Mouse (Mus musculus) midbrain, postnatal 0 days (tissue): Measurements from ENCODE around the gene Slc22a20. TPM values are rescaled to one million over a fixed set of nuclear protein-coding genes. Genes with fewer than 3 reads are reported as not detected.

Source experiments
- ATAC-seq: fragments of 200-750 bp; cut with Nextera tagmentation; 2 replicates; pipeline ENCODE4 v1.8.0; 2017; ENCODE audit warnings: moderate number of reproducible peaks, mild to moderate bottlenecking, moderate TSS enrichment, moderate library complexity; ENCODE audit not compliant: low FRiP score
- DNase-seq: peaks from one replicate; pipeline ENCODE4 v3.0.0-alpha.2; 2015; ENCODE audit warnings: low spot score
- H3K27ac ChIP-seq: fragments of 300-500 bp; sonication (generic); 2 replicates; pipeline ENCODE4 v1.5.1; 2014; ENCODE audit warnings: low read depth, mild to moderate bottlenecking, low read length, mixed read lengths
- H3K27me3 ChIP-seq: fragments of 300-500 bp; sonication (generic); 2 replicates; pipeline ENCODE4 v1.6.1; 2014; ENCODE audit warnings: low read length, control low read depth, mixed read lengths; ENCODE audit not compliant: insufficient read depth
- H3K36me3 ChIP-seq: fragments of 300-500 bp; sonication (generic); 2 replicates; pipeline ENCODE4 v1.6.1; 2014; ENCODE audit warnings: low read length, control low read depth, mixed read lengths; ENCODE audit not compliant: insufficient read depth
- H3K4me1 ChIP-seq: fragments of 300-500 bp; sonication (generic); 2 replicates; pipeline ENCODE4 v1.6.1; 2014; ENCODE audit warnings: mild to moderate bottlenecking, control low read depth, antibody characterized with exemption, low read length, mixed read lengths; ENCODE audit not compliant: insufficient read depth
- H3K4me2 ChIP-seq: fragments of 300-500 bp; sonication (generic); 2 replicates; pipeline ENCODE4 v1.6.1; 2014; ENCODE audit warnings: low read depth, mild to moderate bottlenecking, low read length, mixed read lengths; ENCODE audit not compliant: poor library complexity, severe bottlenecking
- H3K4me3 ChIP-seq: fragments of 300-500 bp; sonication (generic); 2 replicates; pipeline ENCODE4 v1.5.1; 2014; ENCODE audit warnings: low read depth, mild to moderate bottlenecking, low read length, moderate library complexity
- H3K9ac ChIP-seq: fragments of 300-500 bp; sonication (generic); replicated peaks from 2 replicates; pipeline ENCODE4 v1.6.1; 2014; ENCODE audit warnings: mild to moderate bottlenecking, low read length, moderate library complexity, mixed read lengths; ENCODE audit not compliant: poor library complexity, severe bottlenecking
- H3K9me3 ChIP-seq: fragments of 300-500 bp; sonication (generic); 2 replicates; pipeline ENCODE4 v1.6.1; 2016; ENCODE audit warnings: low read length, control low read depth
- CTCF ChIP-seq: IDR thresholded peaks from 2 replicates; pipeline ENCODE4 v1.5.1; 2016; ENCODE audit warnings: antibody characterized with exemption, mild to moderate bottlenecking
- WGBS: fragments of 180-500 bp; shearing (Covaris S2); extraction: QIAGEN DNeasy Blood & Tissue Kit; methylation state at CpG from one replicate; pipeline ENCODE4 v1.1.7; 2014; 5-methylcytosine and 5-hydroxymethylcytosine counted together
- polyA plus RNA-seq: library from polyadenylated mRNA; unstranded; fragments of >200 nt; fragmentation: Nextera tagmentation; extraction: Ambion mirVana; gene quantifications from 2 replicates; pipeline ENCODE4 v1.2.1, GENCODE M21; 2015
- total RNA-seq: library from RNA; depleted of rRNA; stranded (reverse); fragments of >200 nt; gene quantifications from 2 replicates; pipeline ENCODE4 v1.2.3, GENCODE M21; 2014; rRNA removed

Gene Slc22a20
- total and polyA plus RNA-seq, 2 experiments from 2014 or later = not detected

GRCm38 (mm10) chr19:5924713-5925093, 61.2 kb downstream of the Slc22a20 start, which contains the start of gene Cdc42ep2:
Gene Cdc42ep2, minus strand, starts transcription at chr19:5924816.
- H3K9me3 ChIP-seq = no peaks in the 10 kb centered on the region
- DNase-seq (peak; percentile 96), ATAC-seq (peak; percentile 90)
- peak within 1 kb of the TSS; percentile 73 for H3K9ac ChIP-seq
- H3K4me2 ChIP-seq = peak within 1 kb of the TSS; percentile 71
- no peaks in the 10 kb centered on the region for H3K36me3 ChIP-seq
- H3K4me3 ChIP-seq = peak within 1 kb of the TSS; percentile 69
- no peak for TF ChIP-seq CTCF
- peak within 1 kb of the TSS; percentile 76 for H3K27ac ChIP-seq
- under 1% methylated on average over 18 of the region's 18 CpGs for WGBS
- no peaks in the 10 kb centered on the region for H3K27me3 ChIP-seq
- no peaks in the 10 kb centered on the region; the same call in 1 of the 2 replicates for H3K4me1 ChIP-seq

DNA sequence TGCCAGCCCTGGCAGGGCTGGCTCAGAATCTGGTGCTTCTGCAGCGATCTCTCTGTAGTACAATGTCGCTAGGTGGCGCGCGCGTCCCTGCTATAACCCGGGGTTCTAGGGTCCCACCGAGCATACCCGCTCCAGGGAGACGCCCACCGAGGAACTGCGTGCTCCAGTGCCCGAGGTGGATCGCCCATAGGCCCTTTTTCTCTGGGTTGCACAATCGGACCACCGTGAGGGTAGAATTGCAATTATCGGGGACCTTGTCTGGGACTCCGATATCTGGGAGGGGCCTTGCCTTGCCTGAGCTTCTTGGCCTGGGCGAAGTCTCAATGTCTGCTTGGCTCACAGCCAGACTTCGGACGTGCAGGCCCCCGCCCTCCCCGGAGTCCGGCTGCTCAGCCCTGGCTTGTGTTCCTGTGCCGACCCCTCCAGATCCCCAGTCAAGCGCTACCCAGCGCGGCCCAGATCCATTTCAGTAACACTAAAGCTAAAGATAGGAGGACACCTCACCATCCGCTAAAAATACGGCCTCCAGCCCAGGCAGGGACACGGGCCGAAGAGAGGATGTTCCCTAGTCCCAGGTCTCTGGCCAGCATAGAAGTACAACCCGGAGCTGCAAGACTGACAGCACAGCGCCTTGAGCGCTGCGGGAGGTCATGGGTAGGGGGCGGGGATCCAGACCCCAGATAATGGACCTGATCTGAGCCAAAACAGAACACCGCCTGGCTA, 61.8 kb downstream of the Slc22a20 start:
- Histone ChIP-seq H3K4me2 (peak overlapping the region; percentile 71), H3K9me3 (no peaks in the 10 kb centered on the region), H3K4me1 (no peaks in the 10 kb centered on the region; the same call in 1 of the 2 replicates), H3K9ac (peak overlapping the region; percentile 73), H3K36me3 (no peaks in the 10 kb centered on the region), H3K27me3 (no peaks in the 10 kb centered on the region), H3K4me3 (peak overlapping the region; percentile 69), H3K27ac (peak overlapping the region; percentile 76)
- TF ChIP-seq CTCF = peak; percentile 86
- WGBS = under 1% methylated on average over 38 of the region's 38 CpGs
- DNase-seq (peak; percentile 95), ATAC-seq (peak; percentile 80)

GRCm38 (mm10) chr19:5922963-5923362, 63.0 kb downstream of the Slc22a20 start:
- no peak overlapping the region for H3K4me3 ChIP-seq
- 92% methylated on average over 3 of the region's 3 CpGs for WGBS
- ATAC-seq (no peak), DNase-seq (no peak)
- no peaks in the 10 kb centered on the region for H3K27me3 ChIP-seq
- H3K36me3 ChIP-seq = peaks cover 9% of the 10 kb centered on the region
- H3K4me2 ChIP-seq = no peak overlapping the region
- H3K9me3 ChIP-seq = no peaks in the 10 kb centered on the region
- no peak for TF ChIP-seq CTCF
- no peak overlapping the region for H3K27ac ChIP-seq
- no peaks in the 10 kb centered on the region; the same call in 1 of the 2 replicates for H3K4me1 ChIP-seq
- no peak overlapping the region for H3K9ac ChIP-seq

DNA sequence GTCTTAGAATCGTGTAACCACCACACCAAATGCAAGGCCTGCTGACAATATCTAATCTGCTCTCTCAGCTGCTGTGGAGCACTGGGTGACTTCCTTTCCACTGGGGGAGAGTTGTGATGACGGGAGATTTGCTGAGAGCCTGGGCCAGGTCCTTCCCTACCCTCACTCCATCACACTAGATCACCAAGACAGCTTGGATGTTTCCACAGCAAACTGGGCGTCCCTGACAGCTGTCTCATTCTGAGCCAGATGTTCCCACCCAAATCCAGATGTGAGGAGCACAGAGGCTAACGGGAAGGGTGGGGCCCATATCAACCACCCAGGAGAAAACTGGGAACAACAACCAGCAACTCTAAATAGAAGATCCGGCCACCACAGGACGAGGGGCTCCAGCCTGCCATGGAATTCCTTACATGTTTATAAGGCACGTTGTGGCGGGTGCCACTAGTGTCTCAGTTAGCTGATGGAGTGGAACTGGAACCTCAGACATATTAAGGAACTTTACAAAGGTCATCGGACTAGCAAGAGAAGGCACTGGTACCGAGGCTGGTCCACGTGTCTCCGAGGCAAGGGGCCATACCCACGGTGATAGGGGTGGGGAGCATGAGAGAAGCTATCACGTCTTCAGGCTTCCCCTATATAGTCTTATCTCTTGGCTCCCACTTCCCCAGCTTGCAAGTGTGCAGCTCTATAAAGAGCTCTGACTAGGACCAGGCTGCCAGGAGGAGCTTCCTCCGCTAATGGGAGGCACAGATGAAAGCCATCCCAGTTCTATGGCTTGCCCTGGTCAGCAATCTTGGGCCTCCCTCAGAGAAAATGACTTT, 63.6 kb downstream of the Slc22a20 start:
- Histone ChIP-seq H3K4me2 (peak overlapping the region; percentile 20), H3K36me3 (peaks cover 15% of the 10 kb centered on the region), H3K9me3 (no peaks in the 10 kb centered on the region), H3K4me3 (no peak overlapping the region), H3K9ac (0 out of 2 replicates have a peak overlapping the region, but pooled peaks have one; percentile 24), H3K4me1 (no peaks in the 10 kb centered on the region; the same call in 1 of the 2 replicates), H3K27ac (no peak overlapping the region), H3K27me3 (no peaks in the 10 kb centered on the region)
- ATAC-seq (no peak), DNase-seq (no peak)
- TF ChIP-seq CTCF = no peak
- 77% methylated on average over 15 of the region's 15 CpGs for WGBS

DNA sequence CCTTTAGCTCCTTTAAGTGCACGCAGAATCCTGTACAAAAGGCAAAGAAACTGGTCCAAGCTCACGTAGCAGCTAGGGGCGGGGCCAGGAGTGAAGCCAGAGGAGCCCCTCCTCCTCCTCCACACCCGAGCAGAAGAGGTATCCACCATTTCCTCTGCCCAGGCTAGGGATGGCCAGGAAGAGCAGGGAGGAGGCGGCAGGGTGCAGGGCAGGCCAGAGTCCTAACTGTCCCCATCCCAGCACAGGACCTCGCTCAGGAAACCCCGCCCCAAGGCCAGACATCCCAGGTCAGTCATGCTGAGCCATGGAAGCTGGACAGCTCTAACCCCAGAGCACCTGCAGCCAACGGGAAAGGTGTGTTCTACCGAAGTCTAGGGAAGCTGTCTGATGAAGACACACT, 64.2 kb downstream of the Slc22a20 start:
- no peaks in the 10 kb centered on the region for H3K9me3 ChIP-seq
- H3K4me3 ChIP-seq = no peak overlapping the region
- 0 out of 2 replicates have a peak overlapping the region, but pooled peaks have one; percentile 24 for H3K9ac ChIP-seq
- H3K27ac ChIP-seq = no peak overlapping the region
- TF ChIP-seq CTCF = no peak
- no peak for ATAC-seq
- DNase-seq = no peak
- no peaks in the 10 kb centered on the region; the same call in 1 of the 2 replicates for H3K4me1 ChIP-seq
- 21% methylated on average over 9 of the region's 9 CpGs for WGBS
- H3K36me3 ChIP-seq = peaks cover 21% of the 10 kb centered on the region
- peak overlapping the region; percentile 20 for H3K4me2 ChIP-seq
- no peaks in the 10 kb centered on the region for H3K27me3 ChIP-seq

Other genes with a start within 250 kb of the Slc22a20 start
- gene Ltbp3, start 245.2 kb downstream of the Slc22a20 start, total RNA-seq = 28.8 and 29.3 TPM in 2 replicates
- gene Ltbp3, start 245.2 kb downstream of the Slc22a20 start, polyA plus RNA-seq = 9.1 and 12.8 TPM in 2 replicates
- 95.2 and 108 TPM in 2 replicates for gene Scyl1, start 214.7 kb downstream of the Slc22a20 start, total RNA-seq
- gene Scyl1, start 214.7 kb downstream of the Slc22a20 start, polyA plus RNA-seq = 84.2 and 85.8 TPM in 2 replicates
- gene Frmd8, start 110.9 kb downstream of the Slc22a20 start, total RNA-seq = 11.2 and 19.1 TPM in 2 replicates
- gene Frmd8, start 110.9 kb downstream of the Slc22a20 start, polyA plus RNA-seq = 11.2 and 11.7 TPM in 2 replicates
- 3.7 and 4.8 TPM in 2 replicates for gene Slc25a45, start 108.3 kb downstream of the Slc22a20 start, total RNA-seq
- 2.1 and 2.7 TPM in 2 replicates for gene Slc25a45, start 108.3 kb downstream of the Slc22a20 start, polyA plus RNA-seq
- gene Tigd3, start 92.0 kb downstream of the Slc22a20 start, total RNA-seq = 9.0 and 11.4 TPM in 2 replicates
- 10.6 and 10.9 TPM in 2 replicates for gene Tigd3, start 92.0 kb downstream of the Slc22a20 start, polyA plus RNA-seq
- 52.9 and 84.7 TPM in 2 replicates for gene Dpf2, start 73.1 kb downstream of the Slc22a20 start, total RNA-seq
- gene Dpf2, start 73.1 kb downstream of the Slc22a20 start, polyA plus RNA-seq = 57.7 and 61.0 TPM in 2 replicates
- 20.6 and 28.4 TPM in 2 replicates for gene Cdc42ep2, start 61.3 kb downstream of the Slc22a20 start, total RNA-seq
- 19.2 and 20.9 TPM in 2 replicates for gene Cdc42ep2, start 61.3 kb downstream of the Slc22a20 start, polyA plus RNA-seq
- gene Pola2, start 21.9 kb downstream of the Slc22a20 start, total RNA-seq = 17.8 and 21.6 TPM in 2 replicates
- 16.7 and 16.9 TPM in 2 replicates for gene Pola2, start 21.9 kb downstream of the Slc22a20 start, polyA plus RNA-seq
- 7.9 and 13.2 TPM in 2 replicates for gene Capn1, start 29.8 kb upstream of the Slc22a20 start, total RNA-seq
- gene Capn1, start 29.8 kb upstream of the Slc22a20 start, polyA plus RNA-seq = 3.3 and 3.9 TPM in 2 replicates
- gene Syvn1, start 60.4 kb upstream of the Slc22a20 start, total RNA-seq = 27.8 and 36.3 TPM in 2 replicates
- gene Syvn1, start 60.4 kb upstream of the Slc22a20 start, polyA plus RNA-seq = 34.6 and 34.8 TPM in 2 replicates
- gene Mrpl49, start 71.6 kb upstream of the Slc22a20 start, total RNA-seq = 34.7 and 37.3 TPM in 2 replicates
- gene Mrpl49, start 71.6 kb upstream of the Slc22a20 start, polyA plus RNA-seq = 50.0 and 55.8 TPM in 2 replicates
- gene Fau, start 71.7 kb upstream of the Slc22a20 start, total RNA-seq = 494 and 628 TPM in 2 replicates
- gene Fau, start 71.7 kb upstream of the Slc22a20 start, polyA plus RNA-seq = 587 and 625 TPM in 2 replicates
- 53.3 and 59.1 TPM in 2 replicates for gene Znhit2, start 75.0 kb upstream of the Slc22a20 start, total RNA-seq
- gene Znhit2, start 75.0 kb upstream of the Slc22a20 start, polyA plus RNA-seq = 40.4 and 41.0 TPM in 2 replicates
- gene Tm7sf2, start 82.2 kb upstream of the Slc22a20 start, total RNA-seq = 79.5 and 98.1 TPM in 2 replicates
- gene Tm7sf2, start 82.2 kb upstream of the Slc22a20 start, polyA plus RNA-seq = 50.2 and 51.6 TPM in 2 replicates
- 95.7 and 114 TPM in 2 replicates for gene Vps51, start 91.1 kb upstream of the Slc22a20 start, total RNA-seq
- gene Vps51, start 91.1 kb upstream of the Slc22a20 start, polyA plus RNA-seq = 92.4 and 101 TPM in 2 replicates
- not detected in 2 replicates for gene Tmem262, start 93.9 kb upstream of the Slc22a20 start, total RNA-seq
- not detected in 2 replicates for gene Tmem262, start 93.9 kb upstream of the Slc22a20 start, polyA plus RNA-seq
- not detected in 2 replicates for gene Gm28374, start 96.1 kb upstream of the Slc22a20 start, total RNA-seq
- gene Gm28374, start 96.1 kb upstream of the Slc22a20 start, polyA plus RNA-seq = 0.81 and 1.1 TPM in 2 replicates
- gene Zfpl1, start 98.8 kb upstream of the Slc22a20 start, total RNA-seq = 76.0 and 97.6 TPM in 2 replicates
- gene Zfpl1, start 98.8 kb upstream of the Slc22a20 start, polyA plus RNA-seq = 92.0 and 99.6 TPM in 2 replicates
- 1.3 and 1.6 TPM in 2 replicates for gene Cdca5, start 98.8 kb upstream of the Slc22a20 start, total RNA-seq
- gene Cdca5, start 98.8 kb upstream of the Slc22a20 start, polyA plus RNA-seq = 1.6 and 1.8 TPM in 2 replicates
- not detected in 2 replicates for gene AC131692.1, start 108.3 kb upstream of the Slc22a20 start, total RNA-seq
- gene AC131692.1, start 108.3 kb upstream of the Slc22a20 start, polyA plus RNA-seq = not detected in 2 replicates
- 0.42 and 1.0 TPM in 2 replicates for gene Naaladl1, start 119.6 kb upstream of the Slc22a20 start, total RNA-seq
- 0.41 and 0.53 TPM in 2 replicates for gene Naaladl1, start 119.6 kb upstream of the Slc22a20 start, polyA plus RNA-seq
- gene Sac3d1, start 132.5 kb upstream of the Slc22a20 start, total RNA-seq = 66.6 and 73.1 TPM in 2 replicates
- gene Sac3d1, start 132.5 kb upstream of the Slc22a20 start, polyA plus RNA-seq = 52.6 and 53.1 TPM in 2 replicates
- 51.0 and 66.4 TPM in 2 replicates for gene Snx15, start 142.2 kb upstream of the Slc22a20 start, total RNA-seq
- gene Snx15, start 142.2 kb upstream of the Slc22a20 start, polyA plus RNA-seq = 66.1 and 69.1 TPM in 2 replicates
- not detected in 2 replicates for gene Batf2, start 154.8 kb upstream of the Slc22a20 start, total RNA-seq
- not detected in 2 replicates for gene Batf2, start 154.8 kb upstream of the Slc22a20 start, polyA plus RNA-seq
- gene Arl2, start 155.4 kb upstream of the Slc22a20 start, total RNA-seq = 83.4 and 123 TPM in 2 replicates
- 159 and 174 TPM in 2 replicates for gene Arl2, start 155.4 kb upstream of the Slc22a20 start, polyA plus RNA-seq
- not detected in 2 replicates for gene Majin, start 198.2 kb upstream of the Slc22a20 start, total RNA-seq
- 0.16 and 0.18 TPM in 2 replicates for gene Majin, start 198.2 kb upstream of the Slc22a20 start, polyA plus RNA-seq
- not detected in 2 replicates for gene Gpha2, start 240.2 kb upstream of the Slc22a20 start, total RNA-seq
- gene Gpha2, start 240.2 kb upstream of the Slc22a20 start, polyA plus RNA-seq = 0.31 TPM in 1 of 2 replicates, not detected in the other
- gene Ppp2r5b, start 249.7 kb upstream of the Slc22a20 start, total RNA-seq = 248 and 256 TPM in 2 replicates
- 177 and 189 TPM in 2 replicates for gene Ppp2r5b, start 249.7 kb upstream of the Slc22a20 start, polyA plus RNA-seq